Mouse (Mus musculus) forelimb bud, embryonic 11.5 days (tissue): ENCODE measurements around the gene Coro7.
A peak's percentile ranks its signal among the peaks of the same experiment; 100 is the strongest.
"Not testable (repeated sequence)": the region's sequence is repeated elsewhere in the genome, so short reads cannot be mapped to it uniquely, and the experiment has no call there.

Experiments
- DNase-seq: peaks from one replicate; pipeline ENCODE4 v3.0.0-alpha.2; 2012; ENCODE audit warnings: low read depth, low spot score

The Coro7 gene

DNA sequence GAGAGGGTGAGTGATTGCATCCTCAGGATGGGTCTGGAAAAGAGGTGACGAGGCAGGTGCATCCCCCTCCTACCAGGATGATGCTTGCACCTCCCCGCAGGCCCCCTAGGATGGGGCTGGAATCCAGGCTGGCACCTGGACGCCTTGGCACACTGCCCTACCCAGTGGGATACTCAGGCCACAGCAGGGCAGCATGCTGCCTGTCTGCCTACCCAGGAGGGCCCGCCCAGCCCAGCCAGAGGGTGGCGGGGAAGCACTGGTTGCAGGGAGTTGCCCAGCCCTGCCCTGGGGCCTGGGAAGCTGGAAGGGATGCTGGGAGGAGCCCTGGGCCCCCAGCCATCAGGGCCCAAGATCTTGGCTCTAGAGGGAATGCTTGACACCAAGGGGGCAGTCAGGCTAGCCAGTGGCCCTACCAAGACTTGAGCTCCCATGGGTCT lies 84.0 kb downstream of the Coro7 start:
- DNase-seq: no peak

DNA sequence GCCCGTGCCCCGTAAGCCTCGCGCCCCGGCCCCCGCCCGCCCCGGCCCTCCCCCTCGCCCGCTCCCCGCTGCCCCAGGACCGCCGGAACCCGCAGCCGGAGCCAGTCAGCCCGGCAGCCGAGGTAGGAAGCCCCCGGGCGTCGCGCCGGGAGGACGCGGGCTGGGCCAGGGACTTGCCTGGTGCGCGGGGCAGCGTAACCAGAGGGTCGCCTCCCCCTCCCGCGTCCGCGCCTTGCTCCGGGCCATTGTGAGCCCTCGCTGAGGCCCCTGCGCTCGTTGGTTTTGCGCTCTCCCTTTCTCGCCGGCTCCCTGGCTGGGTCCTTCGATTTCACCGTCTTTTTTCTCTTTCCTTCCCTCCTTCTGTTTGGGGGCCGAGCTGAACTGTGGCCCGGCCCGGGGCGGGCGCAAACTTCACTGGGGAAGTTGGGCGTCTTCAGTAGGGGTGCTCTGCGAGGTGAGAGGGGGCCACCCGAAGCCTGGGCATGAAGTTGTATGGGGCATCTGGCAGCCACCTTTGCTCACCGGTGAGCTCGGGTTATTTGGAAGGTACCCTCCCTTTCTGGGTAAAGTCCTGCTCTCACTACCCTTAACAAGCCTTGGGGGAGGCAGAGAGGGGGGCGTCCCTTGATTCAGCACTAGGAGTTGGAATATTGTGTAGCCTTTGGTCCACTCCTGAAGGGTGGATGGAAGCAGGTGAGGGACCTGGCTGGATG lies 84.6 kb downstream of the Coro7 start:
- no peak for DNase-seq

DNA sequence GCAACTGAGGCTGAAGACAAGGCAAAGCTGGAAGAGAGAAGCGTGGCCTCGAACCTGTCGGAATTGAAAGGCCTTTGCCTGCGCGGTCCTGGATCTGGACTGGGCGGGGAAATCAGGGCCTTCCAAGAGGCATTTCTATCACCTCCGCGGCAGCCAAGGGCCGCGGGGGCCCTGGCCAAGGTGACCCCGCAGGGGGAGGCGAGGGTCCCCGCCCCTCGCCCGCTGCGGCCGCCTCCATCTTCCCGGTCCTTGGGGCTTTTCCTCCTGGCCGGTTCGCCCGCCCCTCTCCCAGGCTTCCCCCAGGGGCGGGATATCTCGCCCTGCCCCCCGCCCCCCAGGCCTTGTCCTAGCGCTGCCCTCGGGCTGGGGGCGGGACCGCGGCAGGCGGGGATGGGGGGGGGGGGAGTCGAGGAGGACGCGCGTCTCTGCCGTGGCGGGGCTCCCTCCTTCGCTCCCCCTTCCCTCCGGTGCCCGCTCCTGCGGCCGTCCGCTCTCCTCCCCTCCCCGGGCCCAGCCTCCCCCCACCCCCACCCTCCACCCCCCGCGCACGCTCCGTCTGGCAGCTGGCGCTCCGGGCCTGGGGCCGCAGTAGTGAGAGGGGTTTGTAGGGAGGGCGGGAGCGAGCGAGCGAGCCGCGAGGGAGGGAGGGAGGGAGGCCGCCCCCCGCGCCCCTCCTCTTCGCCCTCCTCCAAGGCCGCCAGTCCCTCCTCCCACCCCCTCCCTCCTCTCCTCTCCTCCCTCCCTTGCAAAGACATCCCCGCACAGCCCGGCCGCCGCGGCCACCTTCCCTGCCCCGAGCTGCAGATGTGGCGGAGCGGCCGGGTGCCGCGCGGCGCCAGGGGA lies 85.4 kb downstream of the Coro7 start, which contains the start of gene Glis2:
Glis2 (plus strand) TSS at position 743 of the 843 bp plus-strand sequence.
- DNase-seq: peak; percentile 88

DNA sequence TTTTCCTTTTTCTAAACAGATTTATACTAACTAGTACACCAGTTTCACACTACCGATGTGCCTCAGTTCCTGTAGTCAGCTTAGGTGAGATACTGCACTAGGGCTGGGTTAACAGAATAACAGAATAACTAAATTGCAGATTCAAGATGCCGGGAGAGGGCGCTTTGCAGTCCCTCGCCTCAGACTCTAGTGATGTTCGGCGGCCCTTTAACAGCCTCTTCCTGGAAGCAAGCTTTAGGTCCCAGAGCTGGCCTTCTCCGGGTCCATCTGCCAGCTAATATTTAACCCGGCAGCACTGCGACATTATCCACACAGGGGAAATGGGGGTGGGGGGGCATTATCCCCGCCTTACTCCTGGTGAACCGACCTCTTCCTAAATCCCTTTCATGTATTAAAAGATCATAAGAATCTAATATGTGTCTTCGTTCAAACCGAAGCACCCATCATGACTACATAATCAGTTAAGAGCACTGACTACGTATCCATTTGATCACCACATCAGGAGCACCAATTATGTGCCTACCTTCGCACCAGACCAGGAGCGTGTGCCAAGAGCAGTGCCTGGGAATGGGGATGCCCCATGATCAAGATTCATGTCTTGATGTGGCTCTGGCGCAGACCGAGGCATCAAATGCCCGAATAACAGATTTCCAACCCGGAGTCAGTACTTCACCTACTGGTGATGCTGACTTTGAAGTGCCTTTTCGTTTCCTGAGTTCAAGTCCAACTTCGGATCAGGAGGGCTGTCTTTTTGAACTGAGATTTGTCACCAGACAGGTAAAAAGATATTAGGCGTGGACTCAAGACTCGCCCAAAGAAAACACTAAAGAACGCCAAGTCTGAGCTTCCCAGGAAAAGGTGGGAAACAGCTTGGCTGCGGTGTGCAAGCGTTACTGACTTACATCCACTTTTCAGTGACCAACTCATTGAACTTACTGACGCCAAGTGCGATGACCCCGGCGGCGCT lies 86.4 kb downstream of the Coro7 start:
- DNase-seq: no peak

DNA sequence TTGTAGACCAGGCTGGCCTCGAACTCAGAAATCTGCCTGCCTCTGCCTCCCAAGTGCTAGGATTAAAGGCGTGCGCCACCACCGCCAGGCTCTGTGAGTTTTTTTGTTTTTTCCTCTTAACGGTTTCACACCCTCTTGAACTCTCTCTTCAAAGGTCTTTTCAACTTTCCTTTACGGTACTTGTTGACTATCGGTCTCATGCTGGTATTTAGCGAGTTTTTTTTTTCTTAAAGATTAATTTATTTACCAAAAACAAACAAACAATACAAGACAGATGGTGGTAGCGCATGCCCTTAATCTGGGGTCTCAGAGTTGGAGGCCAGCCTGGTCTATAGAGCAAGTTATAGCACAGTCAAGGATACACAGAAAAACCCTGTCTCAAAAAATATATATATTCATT lies 89.3 kb downstream of the Coro7 start:
- peak; percentile 71 for DNase-seq

DNA sequence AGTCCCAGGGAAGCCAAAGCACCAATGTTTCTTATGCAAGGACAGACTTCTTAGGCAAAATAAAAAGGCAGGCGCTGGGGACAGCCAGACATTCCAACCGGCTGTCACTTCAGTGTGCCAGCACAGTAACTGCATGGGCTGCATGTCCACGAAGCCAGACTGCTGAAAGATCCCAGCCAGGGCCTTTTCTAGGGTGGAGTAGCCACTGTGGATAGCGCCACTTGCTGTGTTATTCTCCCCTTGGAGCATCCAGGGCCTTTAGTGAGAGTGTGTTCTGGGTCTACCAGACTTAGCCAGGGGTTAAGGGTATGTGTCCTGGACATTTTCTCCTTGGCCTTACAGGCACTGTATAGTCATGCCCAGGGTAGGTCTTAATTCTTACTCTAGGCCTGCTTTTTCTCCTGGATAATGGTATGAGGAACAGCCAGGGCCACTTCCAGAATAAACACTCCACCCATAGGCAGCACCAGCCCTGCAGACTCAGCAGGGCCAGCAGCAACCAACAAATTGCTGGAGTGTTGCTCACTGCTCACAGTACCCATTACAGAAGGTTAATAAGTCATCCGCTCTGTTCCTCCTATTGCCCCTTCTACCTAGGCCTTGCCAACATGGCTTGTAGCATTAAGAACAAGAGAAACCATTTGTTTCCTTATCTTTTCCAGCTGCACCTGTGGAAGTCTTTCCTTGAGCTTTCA lies 91.9 kb downstream of the Coro7 start:
- no peak for DNase-seq

DNA sequence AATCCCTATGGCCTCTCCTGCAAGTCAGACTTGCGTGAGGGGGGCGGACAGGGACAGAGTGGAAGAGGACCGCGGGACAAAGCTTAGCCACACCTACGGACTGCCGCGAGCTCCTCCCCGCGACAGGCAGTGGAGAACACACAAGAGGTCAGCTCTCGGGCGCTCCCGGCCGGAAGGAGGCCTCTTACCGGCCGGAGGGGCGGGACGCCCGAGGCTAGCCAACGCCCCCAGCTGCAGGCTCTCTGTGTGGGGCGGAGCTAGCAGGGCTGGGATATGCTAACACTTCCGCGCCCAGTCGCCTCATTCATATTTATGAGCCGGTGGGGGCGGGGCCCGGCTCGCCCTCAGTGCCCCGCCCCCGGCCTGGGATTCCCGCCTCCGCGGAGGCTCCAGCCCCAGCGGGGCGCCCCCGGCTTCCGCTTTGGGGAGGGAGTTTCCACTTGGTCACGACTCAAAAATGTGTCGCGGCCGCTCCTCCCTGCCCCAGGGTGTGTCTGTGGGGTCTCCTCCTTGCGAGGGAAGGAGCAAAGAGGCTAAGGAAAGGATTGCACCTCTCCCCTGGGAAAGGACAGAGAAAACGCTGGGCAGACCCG lies 93.0 kb downstream of the Coro7 start:
- peak; percentile 97 for DNase-seq

DNA sequence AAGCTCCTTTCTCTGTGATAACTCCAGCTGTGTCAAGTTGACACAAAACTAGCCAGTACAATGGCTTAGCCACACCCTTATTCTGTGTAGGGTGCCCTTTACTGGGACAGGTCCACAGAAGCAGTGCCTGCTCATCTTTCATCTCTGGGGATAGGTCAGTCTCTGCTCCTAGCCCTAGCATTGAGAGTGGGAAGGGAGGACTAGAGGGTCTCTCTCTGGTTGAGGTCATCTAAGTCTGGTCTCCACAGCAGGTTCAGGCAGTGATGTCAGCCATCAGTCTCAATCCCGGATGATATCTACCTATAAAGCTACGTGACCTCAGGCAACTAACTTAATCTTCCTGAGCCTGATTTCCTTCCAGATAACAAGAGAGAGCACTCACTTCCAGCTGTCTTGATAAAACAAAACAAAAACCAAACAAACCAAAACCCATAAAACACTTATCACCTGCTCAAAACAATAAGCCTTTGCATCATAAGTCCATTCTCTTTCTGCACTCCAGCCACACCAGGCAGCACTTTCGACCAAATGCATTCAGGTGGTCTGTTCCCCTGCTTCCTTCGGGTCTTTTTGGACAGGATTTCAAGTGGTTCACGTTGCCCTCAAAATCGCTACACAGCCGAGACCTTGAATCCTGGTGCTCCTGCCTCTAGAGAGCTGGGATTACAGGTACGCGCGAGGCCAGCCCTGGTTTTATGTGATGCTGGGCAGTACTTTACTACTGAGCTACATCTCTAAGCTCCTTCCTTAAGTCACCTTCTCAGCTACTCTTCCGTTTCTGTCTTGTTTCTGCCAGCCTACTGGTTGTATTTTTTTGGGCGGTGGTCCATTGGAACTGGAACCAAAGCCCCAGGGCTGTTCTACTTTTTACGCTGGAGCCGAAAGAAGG lies 93.7 kb downstream of the Coro7 start:
- DNase-seq: no peak

DNA sequence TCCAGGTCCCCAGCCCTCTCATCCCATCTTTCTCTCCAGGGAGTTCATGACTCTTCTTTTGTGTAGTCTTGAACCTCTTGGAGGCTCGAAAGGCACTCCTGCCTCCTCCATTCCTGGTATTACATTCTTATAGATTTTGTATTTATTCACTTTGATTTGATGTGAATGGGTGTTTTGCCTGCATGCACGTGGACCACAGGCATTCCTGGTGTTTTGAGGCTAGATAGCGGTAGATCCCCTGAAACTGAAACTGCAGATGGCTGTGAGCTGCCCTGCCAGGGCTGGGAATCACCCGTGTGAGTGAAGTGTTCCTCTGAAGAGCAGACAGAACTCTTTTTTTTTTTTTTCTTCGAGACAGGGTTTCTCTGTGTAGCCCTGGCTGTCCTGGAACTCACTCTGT lies 95.1 kb downstream of the Coro7 start:
- DNase-seq: no peak

DNA sequence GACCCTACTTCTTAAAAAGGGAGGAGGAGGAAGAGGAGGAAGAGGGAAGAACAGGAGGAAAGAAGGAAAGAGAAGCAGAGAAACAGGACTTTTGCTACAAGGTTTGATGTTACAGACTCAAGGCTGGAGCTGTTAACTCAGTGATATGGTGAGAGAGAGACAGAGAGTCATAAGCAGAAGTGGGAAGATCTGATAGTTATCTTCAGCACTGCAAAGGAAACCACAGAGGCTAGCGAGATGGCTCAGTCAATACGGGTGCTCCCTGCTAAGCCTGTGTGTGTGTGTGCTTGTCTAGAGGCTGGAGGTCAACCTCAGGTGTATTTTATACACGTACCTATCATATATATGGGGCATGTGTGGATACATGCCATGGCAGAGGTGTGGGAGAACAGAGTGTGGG lies 95.8 kb downstream of the Coro7 start:
- no peak for DNase-seq

DNA sequence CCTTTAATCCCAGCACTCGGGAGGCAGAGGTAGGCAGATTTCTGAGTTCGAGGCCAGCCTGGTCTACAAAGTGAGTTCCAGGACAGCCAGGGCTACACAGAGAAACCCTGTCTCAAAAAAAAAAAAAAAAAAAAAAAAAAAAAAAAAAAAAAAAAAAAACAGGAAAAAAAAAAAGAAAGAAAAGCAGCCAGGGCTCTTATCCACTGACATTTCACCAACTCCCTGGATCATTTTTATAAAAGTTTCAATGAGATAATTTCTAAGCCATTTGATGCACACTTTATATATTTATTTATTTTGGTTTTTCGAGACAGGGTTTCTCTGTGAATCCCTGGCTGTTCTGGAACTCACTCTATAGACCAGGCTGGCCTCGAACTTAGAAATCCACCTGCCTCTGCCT lies 98.4 kb downstream of the Coro7 start:
- DNase-seq: not testable (repeated sequence)

DNA sequence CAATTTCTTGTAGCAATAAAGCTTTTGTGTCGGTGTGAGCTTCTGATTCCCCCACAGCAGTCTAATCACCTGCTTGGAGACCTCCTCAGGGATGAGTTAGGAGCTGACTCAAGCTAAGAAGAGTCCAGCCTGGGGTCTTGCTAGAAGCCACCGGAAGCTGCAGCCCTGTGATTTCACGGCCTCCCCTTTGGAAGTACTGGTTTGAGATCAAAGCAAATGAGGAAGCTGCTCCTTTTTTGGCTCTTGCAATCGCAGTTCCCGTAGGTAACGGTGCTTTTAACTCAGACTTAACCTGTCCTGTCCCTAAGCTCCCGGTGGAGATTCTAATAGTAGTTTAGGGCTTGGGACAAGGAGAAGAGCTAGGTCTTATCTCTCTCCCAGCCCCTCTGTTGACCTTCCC lies 100.9 kb downstream of the Coro7 start:
- DNase-seq: no peak

DNA sequence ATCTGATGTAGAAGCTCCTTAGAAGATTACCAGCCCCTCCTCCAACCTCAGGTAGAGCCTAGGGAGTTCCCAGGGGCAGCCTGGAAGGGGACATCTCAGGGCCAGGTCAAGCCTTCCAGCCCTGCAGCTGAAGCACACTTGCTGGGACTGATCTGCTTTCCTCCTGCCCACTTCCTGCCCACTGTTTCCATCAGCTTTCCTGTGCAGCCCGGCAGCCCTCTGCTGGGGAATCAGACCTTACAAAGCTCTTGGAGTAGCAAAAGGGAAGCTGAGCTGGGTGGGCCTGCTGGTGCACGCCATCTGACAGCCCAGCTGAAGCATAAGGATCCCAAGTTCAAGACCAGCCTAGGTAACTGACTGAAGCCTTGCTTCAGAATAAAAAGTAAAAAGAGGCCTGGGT lies 102.7 kb downstream of the Coro7 start:
- DNase-seq: no peak
